Mouse (Mus musculus) right cerebral cortex, postnatal 36 days (tissue): Measurements from ENCODE around the gene Bud13.
"Not testable (repeated sequence)": the region's sequence is repeated elsewhere in the genome, so short reads cannot be mapped to it uniquely, and the experiment has no call there.

ENCODE experiments used
- DNase-seq, 2 experiments: peaks; one replicate each; pipeline ENCODE4 v3.0.0; 2022; ENCODE audit warnings: low spot score in 2 of 2, mixed read lengths in 1 of 2

The Bud13 gene

GRCm38 (mm10) chr9:46302142-46302541 is 19.3 kb downstream of the Bud13 start:
- no peak for DNase-seq

- no peak for DNase-seq
Observed at GRCm38 (mm10) chr9:46309121-46309520, 26.3 kb downstream of the Bud13 start.

GRCm38 (mm10) chr9:46314507-46314906 is 31.7 kb downstream of the Bud13 start:
- DNase-seq = peak in 1 of 2 experiments; percentile 37

GRCm38 (mm10) chr9:46314921-46315320 is 32.1 kb downstream of the Bud13 start:
- DNase-seq = no peak

DNA sequence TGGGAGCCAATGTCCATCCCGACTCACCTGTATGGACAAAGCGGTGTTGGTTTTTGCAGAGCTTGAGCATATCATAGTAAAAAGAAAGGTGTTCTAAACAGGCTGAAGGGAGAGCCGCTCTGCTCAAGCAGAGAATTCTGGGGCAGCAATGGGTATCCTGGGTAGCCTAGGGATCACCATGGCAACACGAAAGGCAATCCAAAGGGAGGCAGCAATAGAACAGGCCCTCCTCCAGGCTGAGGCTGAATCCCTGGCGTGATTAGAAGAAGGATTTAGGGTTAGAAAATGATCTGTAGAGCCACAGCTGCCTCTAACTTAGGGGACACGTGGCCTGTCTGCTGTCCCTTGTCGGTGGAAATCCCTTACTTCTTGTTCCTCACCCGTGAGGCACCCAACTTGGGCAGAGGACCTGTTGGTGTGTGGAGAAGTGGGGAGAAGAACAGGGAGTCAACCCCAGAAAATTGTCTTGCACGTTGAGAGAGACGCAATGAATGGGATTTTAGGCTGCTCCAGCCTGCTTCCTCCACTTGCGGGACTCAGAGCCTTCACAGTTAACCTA is 33.1 kb downstream of the Bud13 start:
- peak in 1 of 2 experiments; percentile 47 for DNase-seq

DNA sequence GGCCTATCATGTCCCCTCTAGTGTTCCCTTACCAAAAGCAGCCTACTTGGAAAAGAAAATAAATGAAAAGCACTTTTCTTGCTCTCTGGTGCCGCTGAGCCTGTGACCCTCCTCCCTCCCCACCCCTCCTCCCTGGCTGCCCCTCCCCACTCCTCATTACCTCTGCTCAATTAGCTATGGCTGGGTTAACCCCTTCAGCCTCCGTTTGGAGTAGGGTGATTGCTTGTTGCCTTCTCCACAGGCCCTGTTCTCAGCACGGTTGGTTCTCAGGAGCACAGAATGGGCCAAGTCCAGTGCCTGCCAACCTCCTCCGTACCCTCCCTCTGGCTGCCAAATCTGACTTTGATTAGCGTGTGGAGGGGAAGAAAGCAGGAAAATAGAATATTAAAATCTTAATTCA is 33.6 kb downstream of the Bud13 start:
- no peak for DNase-seq

- no peak for DNase-seq
Observed at GRCm38 (mm10) chr9:46316909-46317308, 34.1 kb downstream of the Bud13 start.

DNA sequence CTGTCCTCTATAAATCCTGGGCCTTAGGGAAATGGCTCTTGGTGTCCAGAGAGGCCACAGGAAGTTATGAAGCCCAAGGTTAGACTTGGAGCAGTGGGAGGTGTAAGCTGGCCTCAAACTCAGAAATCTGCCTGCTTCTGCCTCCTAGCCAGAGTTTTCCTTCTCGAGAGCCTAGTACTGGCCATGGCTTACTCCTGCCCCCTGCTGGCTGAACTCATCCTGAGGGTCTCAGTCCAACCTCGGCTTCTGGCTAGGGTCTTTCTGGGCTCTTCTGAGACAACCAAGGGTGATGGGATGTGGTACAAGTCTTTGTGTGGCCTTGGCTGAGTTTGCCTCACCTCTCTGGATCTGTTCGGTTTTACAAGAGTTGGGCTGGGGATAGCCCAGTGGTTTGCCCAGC is 35.1 kb downstream of the Bud13 start:
- no peak for DNase-seq

- not testable (repeated sequence) for DNase-seq
Observed at GRCm38 (mm10) chr9:46319886-46320285, 37.1 kb downstream of the Bud13 start, which contains the start of gene 4931429L15Rik. TSS of gene 4931429L15Rik (minus strand) at chr9:46319986.

DNA sequence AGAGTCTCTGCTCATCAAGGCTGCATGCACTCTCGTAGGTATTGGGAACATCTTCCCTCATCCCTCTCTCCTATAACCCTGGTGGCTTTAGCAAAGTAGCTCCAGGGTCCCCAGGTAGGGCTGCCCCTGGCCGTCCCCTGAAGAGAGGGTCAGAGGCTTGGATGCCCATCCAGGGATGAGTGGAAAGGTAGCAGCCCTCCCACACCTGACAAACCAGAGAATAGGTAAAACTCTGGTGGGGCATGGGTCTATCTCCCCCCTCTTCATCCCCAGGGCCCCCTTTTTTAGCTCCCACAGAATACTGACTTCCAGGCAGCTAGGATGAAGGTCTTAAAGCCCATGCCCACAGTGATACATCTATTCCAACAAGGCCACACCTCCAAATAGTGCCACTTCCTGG is 37.7 kb downstream of the Bud13 start:
- no peak for DNase-seq

DNA sequence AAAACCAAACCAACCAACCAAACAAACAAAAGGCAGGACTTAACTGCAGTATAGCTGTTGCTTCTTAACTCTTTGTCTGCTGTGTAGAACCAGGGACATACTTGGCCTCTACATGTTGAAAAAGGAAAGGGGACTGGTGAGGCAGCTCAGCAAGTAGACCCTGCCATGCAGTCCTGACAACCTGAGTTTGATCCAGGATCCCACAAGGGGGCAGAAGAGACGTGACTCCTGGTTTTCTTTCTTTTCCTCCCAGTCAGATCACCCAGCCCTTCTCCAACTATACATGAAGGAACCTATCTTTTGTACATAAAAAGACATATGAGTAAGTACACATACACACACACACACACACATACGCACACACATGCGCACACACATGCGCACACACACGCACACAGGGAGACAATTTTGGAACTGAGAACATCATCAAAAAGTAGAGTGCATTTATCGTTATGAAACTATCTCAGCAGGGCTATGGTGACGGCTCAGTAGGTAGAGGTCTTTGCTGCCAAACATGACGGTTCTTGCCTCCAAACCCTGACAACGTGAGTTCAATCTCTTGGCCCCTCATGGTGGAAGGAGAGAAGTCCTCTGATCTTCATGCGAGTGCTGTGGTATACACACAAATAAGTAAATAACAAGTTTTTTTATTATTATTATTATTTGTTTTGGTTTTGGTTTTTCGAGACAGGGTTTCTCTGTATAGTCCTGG is 44.0 kb downstream of the Bud13 start:
- no peak for DNase-seq

DNA sequence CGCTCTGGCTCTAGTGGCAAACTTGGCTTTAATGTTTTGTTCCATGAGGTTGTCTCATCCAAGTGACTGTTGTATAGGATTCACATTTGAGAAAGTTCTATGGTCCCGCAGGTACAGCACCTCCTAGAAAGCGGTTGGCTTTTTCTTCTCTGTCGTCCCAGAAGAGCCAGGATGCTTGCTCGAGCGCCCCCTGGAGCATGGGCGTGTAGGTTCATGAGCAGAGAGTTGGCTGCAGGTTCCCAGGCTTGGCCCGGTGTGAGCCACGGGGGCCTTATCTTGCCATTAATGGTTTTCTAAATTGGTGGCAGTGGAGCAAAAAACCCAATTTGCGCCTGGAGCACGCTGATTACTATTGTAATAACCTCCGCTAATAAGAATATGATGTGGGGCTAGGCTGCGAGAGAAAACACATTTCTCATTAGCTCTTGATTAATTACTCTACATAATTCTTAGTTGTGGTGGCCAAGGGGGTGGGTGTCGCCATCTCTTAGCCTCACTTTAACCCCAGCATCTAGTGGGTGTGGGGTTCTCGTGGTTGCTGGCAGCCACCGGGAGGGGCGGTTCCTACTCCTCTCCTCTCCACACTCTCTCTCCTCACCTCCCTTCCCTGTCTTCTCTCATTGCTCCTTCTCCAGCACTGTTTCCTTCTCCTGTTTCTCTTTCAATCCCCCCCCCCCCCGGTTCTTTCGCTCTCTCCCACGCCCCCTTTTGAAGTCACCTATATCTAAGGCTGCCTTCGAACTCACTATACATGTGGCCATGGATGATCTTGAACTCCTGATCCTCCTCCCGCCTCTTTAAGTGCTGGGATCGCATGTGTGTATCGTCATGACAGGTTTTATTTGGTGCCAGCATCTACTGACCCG is 45.1 kb downstream of the Bud13 start:
- DNase-seq = no peak

DNA sequence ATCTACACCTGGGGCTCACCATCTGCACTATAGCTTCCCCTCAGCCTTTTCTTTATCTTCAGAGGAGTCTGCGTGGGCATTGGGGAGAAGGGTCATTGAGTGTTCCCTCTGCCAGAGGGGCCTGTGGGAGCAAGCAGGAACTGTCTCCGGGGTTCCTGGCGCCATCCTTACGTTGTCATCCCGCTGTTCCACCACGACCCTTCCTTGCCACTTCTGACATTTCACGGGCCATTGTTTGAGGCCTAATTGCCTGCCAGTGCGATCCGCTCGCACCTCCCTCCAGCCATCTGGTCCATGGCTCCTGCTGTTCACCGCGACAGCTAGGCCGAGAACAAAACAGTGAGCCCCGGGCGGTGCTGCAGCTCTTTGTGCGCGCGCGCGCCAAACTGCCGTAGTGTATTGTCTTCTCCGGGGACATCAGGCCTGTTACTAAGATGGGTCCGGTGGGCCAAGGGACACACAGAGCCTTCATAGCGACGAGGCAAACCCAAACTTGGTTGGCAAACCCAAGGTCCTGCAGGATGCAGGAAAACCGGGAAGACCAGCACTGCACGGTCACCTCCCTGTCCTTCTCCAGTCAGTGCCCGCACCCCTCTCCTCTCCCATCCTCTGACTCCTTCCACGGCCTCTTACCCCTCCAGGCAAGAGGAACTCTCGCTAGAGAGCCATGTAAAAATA is 45.9 kb downstream of the Bud13 start:
- peak; percentile 43 to 64 for DNase-seq

- DNase-seq = no peak
Observed at GRCm38 (mm10) chr9:46329250-46329648, 46.4 kb downstream of the Bud13 start.

GRCm38 (mm10) chr9:46329801-46330585 is 47.2 kb downstream of the Bud13 start:
- DNase-seq = no peak

- no peak for DNase-seq
Observed at GRCm38 (mm10) chr9:46330586-46330895, 47.7 kb downstream of the Bud13 start.

DNA sequence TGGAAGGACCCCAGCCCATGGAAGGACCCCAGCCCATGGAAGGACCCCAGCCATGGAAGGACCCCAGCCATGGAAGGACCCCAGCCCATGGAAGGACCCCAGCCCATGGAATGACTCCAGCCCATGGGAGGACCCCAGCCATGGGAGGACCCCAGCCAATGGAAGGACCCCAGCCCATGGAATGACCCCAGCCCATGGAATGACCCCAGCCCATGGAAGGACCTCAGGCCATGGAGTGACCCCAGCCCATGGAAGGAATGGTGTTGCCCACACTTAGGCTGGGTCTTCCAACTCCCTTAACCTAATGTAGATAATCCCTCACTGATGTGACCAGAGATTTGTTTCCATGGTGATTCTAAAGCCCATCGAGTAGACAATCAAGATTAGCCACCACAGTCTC is 48.5 kb downstream of the Bud13 start:
- DNase-seq = no peak

GRCm38 (mm10) chr9:46334471-46335025 is 51.7 kb downstream of the Bud13 start:
- DNase-seq = no peak

GRCm38 (mm10) chr9:46335461-46335995 is 52.7 kb downstream of the Bud13 start:
- no peak for DNase-seq

- DNase-seq = not testable (repeated sequence)
Observed at GRCm38 (mm10) chr9:46336294-46336693, 53.5 kb downstream of the Bud13 start.

DNA sequence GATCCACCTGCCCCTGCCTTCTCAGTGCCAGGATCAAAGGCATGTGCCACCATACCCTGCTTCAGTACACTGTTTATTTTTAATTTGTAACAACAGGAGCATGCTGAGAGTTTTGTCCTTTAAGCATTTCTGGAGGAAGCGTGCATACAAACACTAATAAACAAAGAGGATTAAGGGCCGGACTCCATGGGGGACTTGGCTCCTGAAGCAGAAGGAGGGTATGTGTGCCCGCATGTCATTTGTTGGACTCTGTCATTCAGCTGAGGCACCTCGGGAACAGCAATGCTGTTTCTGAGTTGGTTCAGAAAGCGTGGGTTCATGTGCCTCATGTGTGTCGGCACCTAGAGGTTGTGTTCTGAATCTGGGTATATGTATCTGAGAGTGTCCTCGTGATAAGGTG is 54.5 kb downstream of the Bud13 start:
- DNase-seq = no peak
